Mouse (Mus musculus) liver, adult 2 months (tissue): ENCODE measurements at regions not wholly inside any gene's neighbourhood (a gene's known extent, or its start where the extent isn't known, plus 50 kb on each side); places are given as distances from the start of the nearest gene placed in this dataset.

Experiments
- CTCF ChIP-seq: fragments of 200-500 bp; IDR thresholded peaks from 2 replicates; pipeline ENCODE4 v1.5.1; 2011; ENCODE audit warnings: low read depth, low read length, control low read depth
- POLR2A ChIP-seq: fragments of 200-500 bp; IDR thresholded peaks from 2 replicates; pipeline ENCODE4 v1.6.1; 2011; ENCODE audit warnings: low read length, control low read depth; ENCODE audit not compliant: insufficient read depth; ENCODE audit errors: extremely low read depth

DNA sequence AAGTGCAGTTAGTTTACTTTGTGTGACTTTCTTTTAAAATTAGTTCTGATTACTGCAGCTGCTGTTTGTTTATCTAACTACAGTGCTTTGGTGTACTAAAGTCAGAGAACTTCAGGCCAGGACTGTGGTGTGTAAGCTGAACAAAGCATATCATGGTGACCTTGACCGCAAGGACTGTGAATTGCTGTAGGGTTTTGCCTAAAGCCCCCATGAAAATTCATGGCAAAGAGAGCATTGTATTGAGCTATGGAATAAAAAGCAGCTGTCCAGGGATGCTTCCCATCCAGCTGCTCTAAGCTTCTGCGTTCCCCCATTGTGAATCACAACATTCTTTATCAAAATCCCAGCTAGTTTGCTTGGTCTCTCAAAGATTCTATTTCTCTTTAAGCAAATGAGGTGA lies 173.0 kb upstream of the Spats2l start:
- no peak for TF ChIP-seq POLR2A
- no peak for TF ChIP-seq CTCF
